Mouse (Mus musculus) inflammation-experienced regulatory T-cells, adult 6 months (primary cell): ENCODE measurements around the gene Gprasp2. TPM values are rescaled to one million over a fixed set of nuclear protein-coding genes. Genes with fewer than 3 reads are reported as not detected.

ENCODE experiments used
- polyA plus RNA-seq, 3 experiments: library from polyadenylated mRNA; unstranded; fragments of 100-300 nt; shearing (Covaris generic); gene quantifications; one replicate each; pipeline ENCODE4 v1.2.1; 2017

Gprasp2 gene
- polyA plus RNA-seq, 3 experiments from 2014 or later, result 1.1 to 6.4 (median 4.7) TPM

Other genes starting within 250 kb of the Gprasp2 start
- under 1 TPM in 1 of 3 experiments, not detected in 2; 0.53 TPM for gene Nxf7, start 240.3 kb upstream of the Gprasp2 start, polyA plus RNA-seq
- gene Prame, start 211.3 kb upstream of the Gprasp2 start, polyA plus RNA-seq, result not detected
- under 1 TPM in 1 of 3 experiments, not detected in 2; 0.44 TPM for gene Tcp11x2, start 145.2 kb upstream of the Gprasp2 start, polyA plus RNA-seq
- gene Tmsb15a, start 113.8 kb upstream of the Gprasp2 start, polyA plus RNA-seq, result not detected
- gene Armcx5, start 96.3 kb upstream of the Gprasp2 start, polyA plus RNA-seq, result 10 to 100 TPM in 2 of 3 experiments, 1 to 10 TPM in 1; 9.6 to 19.9 (median 15.4) TPM
- 10 to 100 TPM; 14.9 to 21.5 (median 20.9) TPM for gene Gprasp1, start 96.3 kb upstream of the Gprasp2 start, polyA plus RNA-seq
- 10 to 100 TPM in 2 of 3 experiments, 1 to 10 TPM in 1; 9.4 to 15.5 (median 12.9) TPM for gene Bhlhb9, start 41.4 kb upstream of the Gprasp2 start, polyA plus RNA-seq
- 1 to 10 TPM; 5.5 to 8.4 (median 6.0) TPM for gene Arxes2, start 154.8 kb downstream of the Gprasp2 start, polyA plus RNA-seq
- gene Arxes1, start 194.3 kb downstream of the Gprasp2 start, polyA plus RNA-seq, result not detected
- 1 to 10 TPM in 1 of 3 experiments, under 1 TPM in 2; 0.55 to 1.2 (median 0.98) TPM for gene Bex2, start 229.2 kb downstream of the Gprasp2 start, polyA plus RNA-seq
- gene Nxf3, start 246.2 kb downstream of the Gprasp2 start, polyA plus RNA-seq, result not detected